Mouse (Mus musculus) MEL (cell line): ENCODE measurements around the gene Rpl41. TPM values are rescaled to one million over a fixed set of nuclear protein-coding genes. Genes with fewer than 3 reads are reported as not detected.
"Not testable (repeated sequence)": the region's sequence is repeated elsewhere in the genome, so short reads cannot be mapped to it uniquely, and the experiment has no call there.

ENCODE experiments used
- DNase-seq: peaks from one replicate; pipeline ENCODE4 v3.0.0; 2011; ENCODE audit warnings: low read depth, low spot score
- H3K27ac ChIP-seq: 2 replicates; pipeline ENCODE4 v1.5.1; 2012; ENCODE audit warnings: low read depth, mild to moderate bottlenecking, control low read depth, low read length, moderate library complexity; ENCODE audit not compliant: control insufficient read depth
- H3K27me3 ChIP-seq, 2 experiments: fragments of 150-350 bp in 1 of 2; sonication (generic) in 1 of 2; 2 replicates each; pipeline ENCODE4 v1.6.1; 2012; ENCODE audit warnings: low read length in 2 of 2, mild to moderate bottlenecking in 2 of 2, improper control_type of control experiment in 1 of 2, moderate library complexity in 1 of 2; ENCODE audit not compliant: insufficient read depth in 2 of 2, control insufficient read depth in 1 of 2
- H3K36me3 ChIP-seq, 2 experiments: 2 replicates each; pipeline ENCODE4 v1.6.1; 2012 to 2014; ENCODE audit warnings: low read length in 2 of 2, improper control_type of control experiment in 1 of 2, inconsistent platforms in 1 of 2, mild to moderate bottlenecking in 1 of 2; ENCODE audit not compliant: insufficient read depth in 2 of 2, control insufficient read depth in 1 of 2
- H3K4me1 ChIP-seq, 2 experiments: fragments of 150-350 bp in 1 of 2; sonication (generic) in 1 of 2; 2 replicates each; pipeline ENCODE4 v1.6.1; 2012; ENCODE audit warnings: low read length in 2 of 2, improper control_type of control experiment in 1 of 2, mild to moderate bottlenecking in 1 of 2; ENCODE audit not compliant: insufficient read depth in 2 of 2, control insufficient read depth in 1 of 2
- H3K4me3 ChIP-seq, 2 experiments: fragments of 150-350 bp in 1 of 2; sonication (generic) in 1 of 2; 2 replicates each; pipeline ENCODE4 v1.5.1; 2012; ENCODE audit warnings: low read depth in 2 of 2, low read length in 2 of 2, mild to moderate bottlenecking in 2 of 2, moderate library complexity in 2 of 2, control low read depth in 1 of 2, improper control_type of control experiment in 1 of 2; ENCODE audit not compliant: control insufficient read depth in 1 of 2, insufficient read depth in 1 of 2
- H3K79me2 ChIP-seq: 2 replicates; pipeline ENCODE4 v1.6.1; 2012; ENCODE audit warnings: mild to moderate bottlenecking, low read length, moderate library complexity; ENCODE audit not compliant: control insufficient read depth, poor library complexity, insufficient read depth
- H3K9ac ChIP-seq: 2 replicates; pipeline ENCODE4 v1.6.1; 2012; ENCODE audit warnings: low read depth, mild to moderate bottlenecking, control low read depth, low read length, moderate library complexity; ENCODE audit not compliant: control insufficient read depth, poor library complexity, severe bottlenecking
- H3K9me3 ChIP-seq: fragments of 150-350 bp; sonication (generic); replicated peaks from 2 replicates; pipeline ENCODE4 v1.6.1; 2012; ENCODE audit warnings: mild to moderate bottlenecking, low read length, improper control_type of control experiment, moderate library complexity; ENCODE audit not compliant: insufficient read depth
- BHLHE40 ChIP-seq: IDR thresholded peaks from 2 replicates; pipeline ENCODE4 v1.6.1; 2012; ENCODE audit warnings: low read depth, mild to moderate bottlenecking, inconsistent platforms, low read length, improper control_type of control experiment, borderline replicate concordance
- CHD1 ChIP-seq: IDR thresholded peaks from 2 replicates; pipeline ENCODE4 v1.6.1; 2012; ENCODE audit warnings: low read depth, mild to moderate bottlenecking, inconsistent platforms, low read length, improper control_type of control experiment
- CHD2 ChIP-seq: IDR thresholded peaks from 2 replicates; pipeline ENCODE4 v1.6.1; 2011; ENCODE audit warnings: low read length, improper control_type of control experiment
- E2F4 ChIP-seq: IDR thresholded peaks from 2 replicates; pipeline ENCODE4 v1.6.1; 2011; ENCODE audit warnings: low read depth, low read length, improper control_type of control experiment, borderline replicate concordance
- ELF1 ChIP-seq: IDR thresholded peaks from 2 replicates; pipeline ENCODE4 v1.6.1; 2014; ENCODE audit warnings: low read depth, mild to moderate bottlenecking, inconsistent platforms, low read length, improper control_type of control experiment, moderate library complexity
- EP300 ChIP-seq, 2 experiments: IDR thresholded peaks; 2 replicates each; pipeline ENCODE4 v1.6.1; 2011; ENCODE audit warnings: improper control_type of control experiment in 2 of 2, low read length in 2 of 2, low read depth in 1 of 2, mild to moderate bottlenecking in 1 of 2
- GABPA ChIP-seq: IDR thresholded peaks from 2 replicates; pipeline ENCODE4 v1.6.1; 2012; ENCODE audit warnings: low read depth, mild to moderate bottlenecking, inconsistent platforms, low read length, improper control_type of control experiment, moderate library complexity
- MAFK ChIP-seq: IDR thresholded peaks from 2 replicates; pipeline ENCODE4 v1.6.1; 2011; ENCODE audit warnings: low read depth, mild to moderate bottlenecking, low read length, improper control_type of control experiment, borderline replicate concordance
- MAZ ChIP-seq: IDR thresholded peaks from 2 replicates; pipeline ENCODE4 v1.6.1; 2012; ENCODE audit warnings: low read depth, mild to moderate bottlenecking, inconsistent platforms, low read length, improper control_type of control experiment
- MXI1 ChIP-seq: IDR thresholded peaks from 2 replicates; pipeline ENCODE4 v1.6.1; 2011; ENCODE audit warnings: mild to moderate bottlenecking, low read depth, low read length, improper control_type of control experiment
- MYB ChIP-seq: IDR thresholded peaks from 2 replicates; pipeline ENCODE4 v1.6.1; 2011; ENCODE audit warnings: mild to moderate bottlenecking, low read depth, low read length, improper control_type of control experiment
- MYC ChIP-seq: IDR thresholded peaks from 2 replicates; pipeline ENCODE4 v1.6.1; 2011; ENCODE audit warnings: low read depth, mild to moderate bottlenecking, low read length, improper control_type of control experiment, moderate library complexity
- NELFE ChIP-seq: IDR thresholded peaks from 2 replicates; pipeline ENCODE4 v1.6.1; 2011; ENCODE audit warnings: low read depth, low read length, improper control_type of control experiment
- NRF1 ChIP-seq: IDR thresholded peaks from 2 replicates; pipeline ENCODE4 v1.6.1; 2014; ENCODE audit warnings: low read depth, mild to moderate bottlenecking, inconsistent platforms, low read length, improper control_type of control experiment, moderate library complexity; ENCODE audit not compliant: poor library complexity, insufficient read depth, severe bottlenecking
- POLR2A ChIP-seq, 2 experiments: IDR thresholded peaks; 2 replicates each; pipeline ENCODE4 v1.6.1; 2011 to 2012; ENCODE audit warnings: low read length in 2 of 2, mild to moderate bottlenecking in 2 of 2, control low read depth in 1 of 2, improper control_type of control experiment in 1 of 2, low read depth in 1 of 2, moderate library complexity in 1 of 2; ENCODE audit not compliant: control insufficient read depth in 1 of 2, insufficient read depth in 1 of 2, poor library complexity in 1 of 2
- POLR2AphosphoS2 ChIP-seq: IDR thresholded peaks from 2 replicates; pipeline ENCODE4 v1.6.1; 2011; ENCODE audit warnings: low read length, improper control_type of control experiment
- RAD21 ChIP-seq: IDR thresholded peaks from 2 replicates; pipeline ENCODE4 v1.6.1; 2011; ENCODE audit warnings: mild to moderate bottlenecking, low read depth, low read length, improper control_type of control experiment
- RCOR1 ChIP-seq: IDR thresholded peaks from 2 replicates; pipeline ENCODE4 v1.6.1; 2012; ENCODE audit warnings: low read depth, mild to moderate bottlenecking, inconsistent platforms, low read length, improper control_type of control experiment
- SIN3A ChIP-seq: IDR thresholded peaks from 2 replicates; pipeline ENCODE4 v1.6.1; 2012; ENCODE audit warnings: low read length, improper control_type of control experiment, inconsistent platforms
- SMC3 ChIP-seq: IDR thresholded peaks from 2 replicates; pipeline ENCODE4 v1.6.1; 2011; ENCODE audit warnings: low read depth, low read length, improper control_type of control experiment
- TBP ChIP-seq: IDR thresholded peaks from 2 replicates; pipeline ENCODE4 v1.8.0; 2011; ENCODE audit warnings: low read depth, low read length, improper control_type of control experiment
- TCF12 ChIP-seq: IDR thresholded peaks from 2 replicates; pipeline ENCODE4 v1.6.1; 2014; ENCODE audit warnings: low read depth, mild to moderate bottlenecking, inconsistent platforms, low read length, improper control_type of control experiment, moderate library complexity
- UBTF ChIP-seq: IDR thresholded peaks from 2 replicates; pipeline ENCODE4 v1.6.1; 2012; ENCODE audit warnings: low read depth, mild to moderate bottlenecking, inconsistent platforms, low read length, improper control_type of control experiment, moderate library complexity, borderline replicate concordance; ENCODE audit not compliant: insufficient read depth
- USF1 ChIP-seq: IDR thresholded peaks from 2 replicates; pipeline ENCODE4 v1.6.1; 2014; ENCODE audit warnings: low read depth, mild to moderate bottlenecking, inconsistent platforms, low read length, improper control_type of control experiment, moderate library complexity
- USF2 ChIP-seq, 2 experiments: IDR thresholded peaks; 2 replicates each; pipeline ENCODE4 v1.6.1; 2011 to 2012; ENCODE audit warnings: improper control_type of control experiment in 2 of 2, low read length in 2 of 2, borderline replicate concordance in 1 of 2, inconsistent platforms in 1 of 2, low read depth in 1 of 2, mild to moderate bottlenecking in 1 of 2; ENCODE audit not compliant: insufficient read depth in 1 of 2
- ZC3H11A ChIP-seq: IDR thresholded peaks from 2 replicates; pipeline ENCODE4 v1.6.1; 2012; ENCODE audit warnings: low read depth, mild to moderate bottlenecking, inconsistent platforms, low read length, improper control_type of control experiment
- ZKSCAN1 ChIP-seq: IDR thresholded peaks from 2 replicates; pipeline ENCODE4 v1.6.1; 2012; ENCODE audit warnings: low read depth, mild to moderate bottlenecking, inconsistent platforms, low read length, improper control_type of control experiment, moderate library complexity
- polyA plus RNA-seq, 2 experiments: library from polyadenylated mRNA; stranded (reverse) in 1 of 2; unstranded in 1 of 2; fragments of >175 nt in 1 of 2; fragments of >200 nt in 1 of 2; gene quantifications; 2 replicates each; pipeline versions ENCODE4 v1.2.1 to v1.2.4; 2012; ENCODE audit warnings: low replicate concordance in 2 of 2, low read depth in 1 of 2; ENCODE audit not compliant: insufficient read length in 2 of 2, insufficient read depth in 1 of 2, missing spikeins in 1 of 2
- total RNA-seq: library from RNA; depleted of rRNA; stranded (reverse); fragments of 300-350 nt; gene quantifications from 2 replicates; pipeline ENCODE4 v1.2.3, GENCODE M21; 2012

Rpl41 gene
- total and polyA plus RNA-seq, 3 experiments = 274 to 10,905 (median 6,931) TPM

GRCm38 (mm10) chr10:128548051-128548791, 884 bp downstream of the Rpl41 start:
- DNase-seq = peak; percentile 59
- Histone ChIP-seq H3K27ac (peak overlapping the region; percentile 97), H3K4me3 (peak overlapping the region; percentile 54 to 96), H3K9ac (peak overlapping the region; percentile 100), H3K4me1 (peaks cover 0 to 16% of the 10 kb centered on the region in 2 experiments; a peak in 2 of 4 replicates), H3K79me2 (peaks cover 18% of the 10 kb centered on the region)
- peak in 1 of 2 experiments; percentile 1; a peak in 2 of 4 replicates for TF ChIP-seq POLR2A (IDR thresholded peaks at IDR 0.05; ENCODE audit: control insufficient read depth in 1 of 2, insufficient read depth in 1 of 2, low read depth in 1 of 2, low read length in 2 of 2, poor library complexity in 1 of 2)
- H3K36me3 ChIP-seq, H3K27me3 ChIP-seq, H3K9me3 ChIP-seq: not testable (repeated sequence)

DNA sequence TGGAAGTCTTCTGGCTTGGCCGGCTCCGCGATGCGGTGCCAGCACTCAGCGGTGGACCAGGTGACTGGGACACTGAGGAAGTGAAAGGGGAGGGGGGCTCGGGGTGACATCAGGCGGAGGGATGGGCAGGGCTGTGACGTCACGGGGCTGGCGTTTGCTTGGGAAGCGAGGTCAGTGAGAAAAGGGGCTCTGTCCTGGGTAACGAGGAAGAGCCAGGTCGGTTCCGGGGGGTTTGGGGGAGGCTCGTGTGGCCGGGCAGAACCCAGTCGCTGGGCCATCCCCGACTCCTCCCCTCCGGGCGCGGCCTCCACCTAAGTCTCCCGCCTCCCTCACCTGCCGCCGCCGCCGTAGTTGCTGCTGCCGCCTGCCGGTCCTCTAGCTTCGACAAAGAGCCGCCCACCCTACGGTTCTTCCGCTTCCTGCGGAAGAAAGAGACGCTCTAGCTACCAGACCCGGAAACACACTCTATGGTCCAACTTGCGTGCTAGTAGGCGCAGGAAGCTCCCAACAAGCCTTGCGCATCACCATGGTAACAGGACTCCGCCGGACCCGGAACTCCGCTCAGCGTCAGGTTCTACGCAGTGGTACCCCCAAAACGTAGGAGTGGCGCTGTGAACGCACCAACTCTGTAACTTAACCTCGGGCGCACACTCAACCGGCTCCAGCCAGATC, 1.6 kb downstream of the Rpl41 start, which contains the start of gene Zc3h10:
TSS of gene Zc3h10 (minus strand) at position 414 of the 672 bp plus-strand sequence.
- DNase-seq = peak; percentile 99
- H3K79me2 ChIP-seq = peaks cover 18% of the 10 kb centered on the region
- no peaks in the 10 kb centered on the region for H3K27me3 ChIP-seq
- peak within 1 kb of the TSS; percentile 75 to 96 for H3K4me3 ChIP-seq
- peaks cover 0 to 8% of the 10 kb centered on the region in 2 experiments; a peak in 2 of 4 replicates for H3K36me3 ChIP-seq
- peak within 1 kb of the TSS; percentile 97 for H3K27ac ChIP-seq
- H3K9me3 ChIP-seq = no peaks in the 10 kb centered on the region
- H3K9ac ChIP-seq = peak within 1 kb of the TSS; percentile 100
- peaks cover 0 to 16% of the 10 kb centered on the region in 2 experiments; a peak in 2 of 4 replicates for H3K4me1 ChIP-seq
- TF ChIP-seq RCOR1 = peak; percentile 51; the same call in 1 of the 2 replicates
- TF ChIP-seq USF1 = peak; percentile 66
- TF ChIP-seq NELFE = peak; percentile 81
- peak; percentile 100 for TF ChIP-seq ELF1
- no peak for TF ChIP-seq RAD21
- TF ChIP-seq CHD1 = no peak; the same call in 1 of the 2 replicates
- TF ChIP-seq SMC3 = peak; percentile 28
- TF ChIP-seq GABPA = no peak
- no peak for TF ChIP-seq USF2 (IDR thresholded peaks at IDR 0.05; ENCODE audit: borderline replicate concordance in 1 of 2, insufficient read depth in 1 of 2, low read depth in 1 of 2, low read length in 2 of 2)
- TF ChIP-seq TCF12 = peak; percentile 70; the same call in 1 of the 2 replicates
- TF ChIP-seq TBP = peak; percentile 56
- peak in 1 of 2 experiments; percentile 58; a peak in 2 of 4 replicates for TF ChIP-seq EP300 (IDR thresholded peaks at IDR 0.05; ENCODE audit: low read depth in 1 of 2, low read length in 2 of 2)
- peak; percentile 100 for TF ChIP-seq POLR2AphosphoS2
- TF ChIP-seq POLR2A (IDR thresholded peaks at IDR 0.05; ENCODE audit: control insufficient read depth in 1 of 2, insufficient read depth in 1 of 2, low read depth in 1 of 2, low read length in 2 of 2, poor library complexity in 1 of 2) = peak; percentile 81 to 96
- TF ChIP-seq ZC3H11A = no peak
- TF ChIP-seq BHLHE40 = peak; percentile 24; the same call in 1 of the 2 replicates
- TF ChIP-seq UBTF = no peak
- TF ChIP-seq MAZ = peak; percentile 77; the same call in 1 of the 2 replicates
- TF ChIP-seq NRF1 = peak; percentile 61; the same call in 1 of the 2 replicates
- no peak; the same call in 1 of the 2 replicates for TF ChIP-seq MAFK
- TF ChIP-seq MYC = peak; percentile 80
- peak; percentile 92 for TF ChIP-seq MXI1
- no peak for TF ChIP-seq ZKSCAN1
- TF ChIP-seq E2F4 = no peak
- peak; percentile 77 for TF ChIP-seq MYB
- peak; percentile 98 for TF ChIP-seq SIN3A
- peak; percentile 89 for TF ChIP-seq CHD2
